Mouse (Mus musculus): ENCODE data around the gene Colec11. TPM values are rescaled to one million over a fixed set of nuclear protein-coding genes. Genes with fewer than 3 reads are reported as not detected.

The Colec11 gene
- polyA plus RNA-seq (2015; fragmentation: Nextera tagmentation; extraction: Ambion mirVana): 0.52 and 0.73 TPM in 2 replicates

GRCm38 (mm10) chr12:28623195-28623594, at the start of gene Colec11:
TSS of gene Colec11 (minus strand) at chr12:28623377.
- Histone ChIP-seq H3K4me1 (0 out of 2 replicates have a peak, but pooled peaks cover 11% of the 10 kb centered on the region), H3K9ac (replicated peaks) (no peak within 1 kb of the TSS), H3K36me3 (peaks cover 4% of the 10 kb centered on the region), H3K9me3 (no peaks in the 10 kb centered on the region), H3K27me3 (no peaks in the 10 kb centered on the region), H3K4me2 (replicated peaks) (no peak within 1 kb of the TSS), H3K4me3 (no peak within 1 kb of the TSS), H3K27ac (replicated peaks) (no peak within 1 kb of the TSS)
- WGBS: 66% methylated on average over 5 of the region's 5 CpGs
- ATAC-seq (replicated peaks): no peak

GRCm38 (mm10) chr12:28667287-28667686, 44.1 kb upstream of the Colec11 start:
- no peaks in the 10 kb centered on the region for H3K36me3 ChIP-seq
- no peak overlapping the region for H3K27ac ChIP-seq (replicated peaks)
- no peak overlapping the region for H3K9ac ChIP-seq (replicated peaks)
- ATAC-seq (replicated peaks): no peak
- no peaks in the 10 kb centered on the region for H3K4me1 ChIP-seq
- no peaks in the 10 kb centered on the region for H3K27me3 ChIP-seq
- no peak overlapping the region for H3K4me2 ChIP-seq (replicated peaks)
- H3K9me3 ChIP-seq: no peaks in the 10 kb centered on the region
- no peak overlapping the region for H3K4me3 ChIP-seq
- 62% methylated on average over 8 of the region's 8 CpGs for WGBS

GRCm38 (mm10) chr12:28666734-28667133, 43.6 kb upstream of the Colec11 start:
- Histone ChIP-seq H3K9ac (replicated peaks) (no peak overlapping the region), H3K27me3 (no peaks in the 10 kb centered on the region), H3K36me3 (no peaks in the 10 kb centered on the region), H3K4me1 (no peaks in the 10 kb centered on the region), H3K4me2 (replicated peaks) (no peak overlapping the region), H3K9me3 (no peaks in the 10 kb centered on the region), H3K4me3 (no peak overlapping the region), H3K27ac (replicated peaks) (no peak overlapping the region)
- WGBS: 84% methylated on average over 4 of the region's 4 CpGs
- no peak for ATAC-seq (replicated peaks)

GRCm38 (mm10) chr12:28662628-28663027, 39.5 kb upstream of the Colec11 start:
- Histone ChIP-seq H3K4me1 (no peaks in the 10 kb centered on the region), H3K27me3 (no peaks in the 10 kb centered on the region), H3K4me3 (no peak overlapping the region), H3K4me2 (replicated peaks) (no peak overlapping the region), H3K9me3 (no peaks in the 10 kb centered on the region), H3K9ac (replicated peaks) (no peak overlapping the region), H3K36me3 (peaks cover 33% of the 10 kb centered on the region), H3K27ac (replicated peaks) (no peak overlapping the region)
- 83% methylated on average over 4 of the region's 4 CpGs for WGBS
- no peak for ATAC-seq (replicated peaks)

- Histone ChIP-seq H3K9ac (replicated peaks) (peak within 1 kb of the TSS; percentile 87), H3K4me1 (peaks cover 16% of the 10 kb centered on the region), H3K9me3 (no peaks in the 10 kb centered on the region), H3K27me3 (no peaks in the 10 kb centered on the region), H3K27ac (replicated peaks) (peak within 1 kb of the TSS; percentile 89), H3K4me2 (replicated peaks) (peak within 1 kb of the TSS; percentile 52), H3K4me3 (peak within 1 kb of the TSS; percentile 97), H3K36me3 (peaks cover 10% of the 10 kb centered on the region)
- WGBS: 1% methylated on average over 52 of the region's 52 CpGs
- peak; percentile 97 for ATAC-seq (replicated peaks)
Observed at GRCm38 (mm10) chr12:28649141-28650110, 26.2 kb upstream of the Colec11 start, which contains the start of gene Rnaseh1. TSS of gene Rnaseh1 (plus strand) at chr12:28649602.

- no peak overlapping the region for H3K27ac ChIP-seq (replicated peaks)
- peaks cover 15% of the 10 kb centered on the region for H3K4me1 ChIP-seq
- H3K4me3 ChIP-seq: no peak overlapping the region
- WGBS: 66% methylated on average over 2 of the region's 2 CpGs
- H3K36me3 ChIP-seq: 0 out of 2 replicates have a peak, but pooled peaks cover 3% of the 10 kb centered on the region
- no peak for ATAC-seq (replicated peaks)
- H3K4me2 ChIP-seq (replicated peaks): no peak overlapping the region
- no peak overlapping the region for H3K9ac ChIP-seq (replicated peaks)
- no peaks in the 10 kb centered on the region for H3K27me3 ChIP-seq
- no peaks in the 10 kb centered on the region for H3K9me3 ChIP-seq
Observed at GRCm38 (mm10) chr12:28638778-28639177, 15.6 kb upstream of the Colec11 start.

- WGBS: 92% methylated on average over 6 of the region's 6 CpGs
- H3K4me2 ChIP-seq (replicated peaks): 0 out of 2 replicates have a peak overlapping the region, but pooled peaks have one; percentile 50
- no peak overlapping the region for H3K9ac ChIP-seq (replicated peaks)
- peaks cover 25% of the 10 kb centered on the region for H3K36me3 ChIP-seq
- no peaks in the 10 kb centered on the region for H3K9me3 ChIP-seq
- peak overlapping the region; percentile 64 for H3K4me3 ChIP-seq
- no peaks in the 10 kb centered on the region for H3K27me3 ChIP-seq
- no peak for ATAC-seq (replicated peaks)
- H3K4me1 ChIP-seq: peaks cover 31% of the 10 kb centered on the region
- no peak overlapping the region for H3K27ac ChIP-seq (replicated peaks)
Observed at GRCm38 (mm10) chr12:28636543-28636942, 13.4 kb upstream of the Colec11 start.

- peak within 1 kb of the TSS; percentile 87 for H3K9ac ChIP-seq (replicated peaks)
- peaks cover 32% of the 10 kb centered on the region for H3K36me3 ChIP-seq
- 6% methylated on average over 69 of the region's 69 CpGs for WGBS
- no peaks in the 10 kb centered on the region for H3K27me3 ChIP-seq
- H3K4me2 ChIP-seq (replicated peaks): peak within 1 kb of the TSS; percentile 57
- H3K4me1 ChIP-seq: peaks cover 31% of the 10 kb centered on the region
- no peaks in the 10 kb centered on the region for H3K9me3 ChIP-seq
- H3K27ac ChIP-seq (replicated peaks): peak within 1 kb of the TSS; percentile 87
- ATAC-seq (replicated peaks): peak; percentile 97
- peak within 1 kb of the TSS; percentile 64 for H3K4me3 ChIP-seq
Observed at GRCm38 (mm10) chr12:28635535-28636476, 12.6 kb upstream of the Colec11 start, which contains the start of gene Rps7. TSS of gene Rps7 (minus strand) at chr12:28635953.

- peak overlapping the region; percentile 57 for H3K4me2 ChIP-seq (replicated peaks)
- ATAC-seq (replicated peaks): peak; percentile 17
- peak overlapping the region; percentile 64 for H3K4me3 ChIP-seq
- H3K9me3 ChIP-seq: no peaks in the 10 kb centered on the region
- H3K27me3 ChIP-seq: no peaks in the 10 kb centered on the region
- 2% methylated on average over 23 of the region's 23 CpGs for WGBS
- peaks cover 31% of the 10 kb centered on the region for H3K4me1 ChIP-seq
- peak overlapping the region; percentile 87 for H3K27ac ChIP-seq (replicated peaks)
- peak overlapping the region; percentile 87 for H3K9ac ChIP-seq (replicated peaks)
- H3K36me3 ChIP-seq: peaks cover 40% of the 10 kb centered on the region
Observed at GRCm38 (mm10) chr12:28635058-28635534, 11.9 kb upstream of the Colec11 start.

- no peak for ATAC-seq (replicated peaks)
- Histone ChIP-seq H3K27me3 (no peaks in the 10 kb centered on the region), H3K4me3 (no peak overlapping the region), H3K27ac (replicated peaks) (no peak overlapping the region), H3K36me3 (peaks cover 56% of the 10 kb centered on the region), H3K4me1 (peaks cover 14% of the 10 kb centered on the region), H3K9me3 (no peaks in the 10 kb centered on the region), H3K4me2 (replicated peaks) (no peak overlapping the region), H3K9ac (replicated peaks) (no peak overlapping the region)
- WGBS: 89% methylated on average over 2 of the region's 2 CpGs
Observed at GRCm38 (mm10) chr12:28628436-28628835, 5.3 kb upstream of the Colec11 start.

GRCm38 (mm10) chr12:28627092-28627491, 3.9 kb upstream of the Colec11 start:
- no peak overlapping the region for H3K4me2 ChIP-seq (replicated peaks)

More at GRCm38 (mm10) chr12:28627092-28627491, 3.9 kb upstream of the Colec11 start:
- H3K9me3 ChIP-seq: no peaks in the 10 kb centered on the region
- 77% methylated on average over 4 of the region's 4 CpGs for WGBS
- ATAC-seq (replicated peaks): no peak
- H3K4me1 ChIP-seq: peaks cover 4% of the 10 kb centered on the region; the same call in 1 of the 2 replicates
- H3K9ac ChIP-seq (replicated peaks): no peak overlapping the region
- no peak overlapping the region for H3K27ac ChIP-seq (replicated peaks)
- peaks cover 43% of the 10 kb centered on the region for H3K36me3 ChIP-seq
- no peak overlapping the region for H3K4me3 ChIP-seq
- no peaks in the 10 kb centered on the region for H3K27me3 ChIP-seq

All from forebrain, embryonic 15.5 days (tissue).